Mouse (Mus musculus) liver, embryonic 11.5 days (tissue): ENCODE data around the gene Ankrd44. TPM values are rescaled to one million over a fixed set of nuclear protein-coding genes. Genes with fewer than 3 reads are reported as not detected.

Source experiments
- ATAC-seq: fragments of 200-750 bp; cut with Nextera tagmentation; replicated peaks from 2 replicates; pipeline ENCODE4 v1.8.0; 2017; ENCODE audit warnings: moderate number of reproducible peaks, mild to moderate bottlenecking, moderate TSS enrichment, moderate library complexity; ENCODE audit not compliant: low FRiP score
- DNase-seq: peaks from one replicate; pipeline ENCODE4 v3.0.0-alpha.2; 2017; ENCODE audit warnings: low spot score
- H3K27ac ChIP-seq: fragments of 300-500 bp; sonication (generic); 2 replicates; pipeline ENCODE4 v1.5.1; 2014; ENCODE audit warnings: mild to moderate bottlenecking, low read depth, low read length, control low read depth
- H3K27me3 ChIP-seq: fragments of 300-500 bp; sonication (generic); replicated peaks from 2 replicates; pipeline ENCODE4 v1.6.1; 2014; ENCODE audit warnings: low read length, mixed read lengths; ENCODE audit not compliant: control insufficient read depth, insufficient read depth
- H3K36me3 ChIP-seq: fragments of 300-500 bp; sonication (generic); 2 replicates; pipeline ENCODE4 v1.6.1; 2014; ENCODE audit warnings: mild to moderate bottlenecking, low read length, moderate library complexity, mixed read lengths; ENCODE audit not compliant: control insufficient read depth, insufficient read depth
- H3K4me1 ChIP-seq: fragments of 300-500 bp; sonication (generic); replicated peaks from 2 replicates; pipeline ENCODE4 v1.6.1; 2014; ENCODE audit warnings: low read length, mixed read lengths; ENCODE audit not compliant: control insufficient read depth, insufficient read depth
- H3K4me2 ChIP-seq: fragments of 300-500 bp; sonication (generic); 2 replicates; pipeline ENCODE4 v1.6.1; 2014; ENCODE audit warnings: mild to moderate bottlenecking, control low read depth, moderate library complexity
- H3K4me3 ChIP-seq: fragments of 300-500 bp; sonication (generic); 2 replicates; pipeline ENCODE4 v1.5.1; 2014; ENCODE audit warnings: low read depth, low read length, control low read depth
- H3K9ac ChIP-seq: fragments of 300-500 bp; sonication (generic); 2 replicates; pipeline ENCODE4 v1.6.1; 2014; ENCODE audit warnings: low read depth, low read length, control low read depth
- H3K9me3 ChIP-seq: fragments of 300-500 bp; sonication (generic); 2 replicates; pipeline ENCODE4 v1.6.1; 2016; ENCODE audit warnings: low read length, inconsistent platforms, mixed read lengths; ENCODE audit not compliant: control insufficient read depth
- WGBS: fragments of 180-500 bp; shearing (Covaris S2); extraction: QIAGEN DNeasy Blood & Tissue Kit; methylation state at CpG from one replicate; pipeline ENCODE4 v1.1.7; 2014; 5-methylcytosine and 5-hydroxymethylcytosine counted together
- polyA plus RNA-seq: library from polyadenylated mRNA; unstranded; fragments of >200 nt; fragmentation: Nextera tagmentation; extraction: Ambion mirVana; gene quantifications from 2 replicates; pipeline ENCODE4 v1.2.1, GENCODE M21; 2014

The Ankrd44 gene
- polyA plus RNA-seq, 1 experiment from 2014 or later = 11.8 TPM

GRCm38 (mm10) chr1:54888449-54888848 is 37.7 kb downstream of the Ankrd44 start:
- 39% methylated on average over 5 of the region's 5 CpGs for WGBS
- DNase-seq (no peak), ATAC-seq (no peak)
- Histone ChIP-seq H3K27ac (no peak overlapping the region), H3K4me2 (no peak overlapping the region), H3K9me3 (no peaks in the 10 kb centered on the region), H3K4me3 (no peak overlapping the region), H3K9ac (no peak overlapping the region), H3K27me3 (no peaks in the 10 kb centered on the region), H3K4me1 (0 out of 2 replicates have a peak, but pooled peaks cover 3% of the 10 kb centered on the region), H3K36me3 (no peaks in the 10 kb centered on the region)

GRCm38 (mm10) chr1:54887873-54888272 is 38.3 kb downstream of the Ankrd44 start:
- no peak for ATAC-seq
- Histone ChIP-seq H3K4me2 (no peak overlapping the region), H3K4me1 (0 out of 2 replicates have a peak, but pooled peaks cover 3% of the 10 kb centered on the region), H3K36me3 (no peaks in the 10 kb centered on the region), H3K4me3 (no peak overlapping the region), H3K9ac (no peak overlapping the region), H3K27me3 (no peaks in the 10 kb centered on the region), H3K9me3 (no peaks in the 10 kb centered on the region), H3K27ac (no peak overlapping the region)
- WGBS = 73% methylated on average over 3 of the region's 3 CpGs
- DNase-seq = no peak

DNA sequence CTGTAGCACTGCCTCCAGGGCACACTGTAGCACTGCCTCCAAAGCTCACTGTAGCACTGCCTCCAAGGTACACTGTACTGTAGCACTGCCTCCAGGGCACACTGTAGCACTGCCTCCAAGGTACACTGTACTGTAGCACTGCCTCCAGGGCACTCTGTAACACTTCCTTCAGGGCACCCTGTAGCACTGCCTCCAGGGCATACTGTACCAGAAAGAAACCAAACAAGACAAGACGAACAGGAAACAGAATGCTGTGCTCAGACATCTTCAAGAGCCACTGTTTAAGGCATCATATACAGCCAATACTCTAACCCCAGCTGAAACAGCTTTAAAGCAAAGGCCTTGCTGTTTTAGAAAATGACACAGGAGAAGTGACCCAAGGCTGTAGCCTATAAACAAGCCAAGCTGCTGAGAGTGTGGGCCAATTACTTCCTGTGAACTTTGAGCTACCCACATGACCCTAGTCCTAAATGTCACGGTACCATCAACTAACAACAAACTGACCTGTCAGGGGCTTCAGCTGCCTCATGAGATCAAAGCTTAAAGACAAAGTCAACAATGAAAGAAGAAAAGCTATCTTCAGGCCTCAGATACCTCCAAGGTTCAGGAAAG is 43.2 kb downstream of the Ankrd44 start:
- H3K4me1 ChIP-seq = no peaks in the 10 kb centered on the region
- no peak overlapping the region for H3K4me2 ChIP-seq
- 73% methylated on average over 2 of the region's 2 CpGs for WGBS
- no peaks in the 10 kb centered on the region for H3K9me3 ChIP-seq
- H3K36me3 ChIP-seq = no peaks in the 10 kb centered on the region
- H3K4me3 ChIP-seq = no peak overlapping the region
- no peak overlapping the region for H3K9ac ChIP-seq
- no peak overlapping the region for H3K27ac ChIP-seq
- DNase-seq (no peak), ATAC-seq (no peak; the same call in 1 of the 2 replicates)
- H3K27me3 ChIP-seq = no peaks in the 10 kb centered on the region

- Histone ChIP-seq H3K4me2 (no peak overlapping the region), H3K27ac (no peak overlapping the region), H3K9ac (no peak overlapping the region), H3K36me3 (no peaks in the 10 kb centered on the region), H3K4me1 (no peaks in the 10 kb centered on the region), H3K4me3 (no peak overlapping the region), H3K27me3 (no peaks in the 10 kb centered on the region), H3K9me3 (no peaks in the 10 kb centered on the region)
- ATAC-seq (no peak), DNase-seq (no peak)
- WGBS = 85% methylated on average over 3 of the region's 3 CpGs
Measured at GRCm38 (mm10) chr1:54881523-54881922, 44.7 kb downstream of the Ankrd44 start.

GRCm38 (mm10) chr1:54877423-54878073 is 48.6 kb downstream of the Ankrd44 start:
- H3K4me1 ChIP-seq = 0 out of 2 replicates have a peak, but pooled peaks cover 2% of the 10 kb centered on the region
- no peak for ATAC-seq
- H3K4me2 ChIP-seq = no peak overlapping the region
- no peak overlapping the region for H3K27ac ChIP-seq
- no peaks in the 10 kb centered on the region for H3K27me3 ChIP-seq
- no peaks in the 10 kb centered on the region for H3K36me3 ChIP-seq
- no peak for DNase-seq
- H3K9me3 ChIP-seq = no peaks in the 10 kb centered on the region
- no peak overlapping the region for H3K4me3 ChIP-seq
- H3K9ac ChIP-seq = no peak overlapping the region
- whole genome bisulfite sequencing = 82% methylated on average over 10 of the region's 10 CpGs

DNA sequence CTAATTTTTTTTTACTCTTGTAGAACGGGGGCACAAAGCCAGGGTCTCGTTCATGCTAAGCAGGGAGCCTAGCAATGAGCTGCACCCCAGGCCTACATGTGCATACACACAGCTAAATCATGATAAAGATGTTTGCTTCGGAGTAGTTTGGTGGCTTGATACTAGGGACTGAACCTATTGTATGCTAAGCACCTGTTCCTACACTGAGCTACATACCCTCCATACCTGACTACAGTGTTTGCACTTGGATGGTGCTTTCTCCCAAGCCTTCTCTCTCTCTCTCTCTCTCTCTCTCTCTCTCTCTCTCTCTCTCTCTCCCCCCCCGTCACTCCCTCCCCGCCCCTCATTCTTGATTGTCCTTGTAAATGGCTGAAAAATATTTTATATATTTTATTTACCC is 49.2 kb downstream of the Ankrd44 start:
- Histone ChIP-seq H3K36me3 (no peaks in the 10 kb centered on the region), H3K27ac (no peak overlapping the region), H3K4me2 (no peak overlapping the region), H3K4me3 (no peak overlapping the region), H3K4me1 (0 out of 2 replicates have a peak, but pooled peaks cover 2% of the 10 kb centered on the region), H3K9me3 (no peaks in the 10 kb centered on the region), H3K27me3 (no peaks in the 10 kb centered on the region), H3K9ac (no peak overlapping the region)
- DNase-seq (no peak), ATAC-seq (no peak)
- 82% methylated on average over 5 of the region's 5 CpGs for WGBS

- Histone ChIP-seq H3K9me3 (no peaks in the 10 kb centered on the region), H3K27me3 (no peaks in the 10 kb centered on the region), H3K9ac (no peak overlapping the region), H3K36me3 (no peaks in the 10 kb centered on the region), H3K4me2 (no peak overlapping the region), H3K27ac (no peak overlapping the region), H3K4me3 (no peak overlapping the region), H3K4me1 (0 out of 2 replicates have a peak, but pooled peaks cover 2% of the 10 kb centered on the region)
- no peak for ATAC-seq
- no peak for DNase-seq
- whole genome bisulfite sequencing = 41% methylated on average over 6 of the region's 6 CpGs
Measured at GRCm38 (mm10) chr1:54874094-54874493, 52.1 kb downstream of the Ankrd44 start.

- Histone ChIP-seq H3K4me2 (no peak overlapping the region), H3K27ac (no peak overlapping the region), H3K4me1 (0 out of 2 replicates have a peak, but pooled peaks cover 5% of the 10 kb centered on the region), H3K4me3 (no peak overlapping the region), H3K9me3 (no peaks in the 10 kb centered on the region), H3K9ac (no peak overlapping the region), H3K27me3 (no peaks in the 10 kb centered on the region), H3K36me3 (no peaks in the 10 kb centered on the region)
- 74% methylated on average over 9 of the region's 9 CpGs for WGBS
- DNase-seq (no peak), ATAC-seq (no peak)
Measured at GRCm38 (mm10) chr1:54872857-54873616, 53.1 kb downstream of the Ankrd44 start.
